ENCODE assay signal across 7 mouse cellular contexts in the genomic region with DNA sequence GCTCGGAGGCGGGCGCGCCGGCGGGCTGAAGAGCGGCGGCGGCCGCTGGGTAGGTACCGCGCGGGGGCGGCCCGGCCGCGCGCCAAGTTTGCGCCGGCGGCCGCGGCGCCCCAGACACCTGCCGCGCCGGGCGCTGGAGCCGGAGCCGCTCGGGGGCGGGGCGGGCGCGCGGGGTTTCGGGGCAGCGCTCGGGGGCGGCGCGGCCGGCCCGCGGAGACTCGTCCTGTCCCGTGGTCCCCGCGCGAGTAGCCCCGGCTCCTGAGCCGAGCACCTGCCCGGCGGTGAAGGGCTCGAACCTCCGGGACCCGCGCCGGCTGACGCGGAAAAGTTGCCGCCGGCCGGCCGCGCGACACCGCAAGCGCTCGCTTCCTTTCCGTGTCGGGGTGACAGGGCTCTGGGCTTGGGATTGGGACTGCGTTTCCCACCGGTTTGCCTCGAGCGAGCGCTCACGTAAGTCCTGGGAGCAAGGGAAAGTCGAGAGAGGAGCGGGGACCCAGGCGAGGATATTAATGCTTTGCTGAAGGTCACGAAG.
DNase-seq lines count a peak whose midpoint lies in the region; ATAC-seq and TF ChIP-seq lines count a peak whose summit lies in the region.

No protein-coding gene starts in this region.

- TF ChIP-seq CTCF in liver, adult 2 months (IDR thresholded peaks at IDR 0.05; ENCODE audit: low read depth, low read length), result no peak
- TF ChIP-seq CTCF in G1E (IDR thresholded peaks at IDR 0.05; ENCODE audit: low read depth, low read length), result no peak

- peak overlapping the region; percentile 28; the same call in 1 of the 2 replicates for H3K27ac ChIP-seq in liver, adult 2 months (replicated peaks; ENCODE audit: insufficient read depth, low read depth, low read length)
- H3K27ac ChIP-seq in heart, embryonic 12.5 days (ENCODE audit: poor library complexity, severe bottlenecking), result peak overlapping the region; percentile 79
- peak overlapping the region; percentile 77 for H3K27ac ChIP-seq in liver, embryonic 11.5 days (ENCODE audit: low read depth, low read length)
- H3K27ac ChIP-seq in neural tube, embryonic 13.5 days (replicated peaks), result no peak overlapping the region

- peak overlapping the region; percentile 86 for H3K4me3 ChIP-seq in liver, adult 2 months (ENCODE audit: insufficient read depth, low read depth, low read length)
- H3K4me3 ChIP-seq in G1E (ENCODE audit: low read depth, low read length), result peak overlapping the region; percentile 80
- H3K4me3 ChIP-seq in heart, embryonic 12.5 days, result peak overlapping the region; percentile 85
- H3K4me3 ChIP-seq in liver, embryonic 11.5 days (ENCODE audit: low read depth, low read length), result peak overlapping the region; percentile 84
- peak overlapping the region; percentile 73 for H3K4me3 ChIP-seq in neural tube, embryonic 13.5 days

- TF ChIP-seq POLR2A in liver, adult 2 months (IDR thresholded peaks at IDR 0.05; ENCODE audit: extremely low read depth, insufficient read depth, low read length), result no peak

- WGBS in liver, adult 2 months, result 5% methylated on average over 75 of the region's 82 CpGs
- WGBS in heart, embryonic 12.5 days, result 4% methylated on average over 60 of the region's 82 CpGs
- WGBS in liver, embryonic 11.5 days, result under 1% methylated on average over 82 of the region's 82 CpGs
- under 1% methylated on average over 49 of the region's 82 CpGs for WGBS in neural tube, embryonic 13.5 days

- H3K9me3 ChIP-seq in G1E (replicated peaks), result no peaks in the 10 kb centered on the region
- H3K9me3 ChIP-seq in heart, embryonic 12.5 days (replicated peaks), result no peaks in the 10 kb centered on the region
- H3K9me3 ChIP-seq in liver, embryonic 11.5 days (ENCODE audit: control insufficient read depth, low read length), result no peaks in the 10 kb centered on the region
- no peaks in the 10 kb centered on the region for H3K9me3 ChIP-seq in neural tube, embryonic 13.5 days

- H3K79me2 ChIP-seq in liver, adult 2 months (ENCODE audit: control insufficient read depth, insufficient read depth, low read length), result peaks cover 8% of the 10 kb centered on the region; the same call in 1 of the 2 replicates

- peaks cover 5% of the 10 kb centered on the region for H3K4me1 ChIP-seq in liver, adult 2 months (ENCODE audit: control insufficient read depth, insufficient read depth, low read length)
- peaks cover 27% of the 10 kb centered on the region for H3K4me1 ChIP-seq in G1E (ENCODE audit: insufficient read depth, low read depth, low read length)
- peaks cover 23% of the 10 kb centered on the region for H3K4me1 ChIP-seq in heart, embryonic 12.5 days (replicated peaks)
- peaks cover 17% of the 10 kb centered on the region for H3K4me1 ChIP-seq in liver, embryonic 11.5 days (replicated peaks; ENCODE audit: control insufficient read depth, insufficient read depth, low read length)
- peaks cover 7% of the 10 kb centered on the region for H3K4me1 ChIP-seq in neural tube, embryonic 13.5 days (replicated peaks)

- H3K4me2 ChIP-seq in heart, embryonic 12.5 days, result peak overlapping the region; percentile 75
- peak overlapping the region; percentile 77 for H3K4me2 ChIP-seq in liver, embryonic 11.5 days
- H3K4me2 ChIP-seq in neural tube, embryonic 13.5 days, result peak overlapping the region; percentile 89

- no peak for DNase-seq in liver, adult 2 months (ENCODE audit: extremely low read depth, low read depth, low spot score)
- DNase-seq in liver (no peak), G1E (ENCODE audit: low spot score) (no peak)
- DNase-seq in c-Kit-positive CD71-positive TER-119-positive erythroid progenitor cells, embryonic 14.5 days (ENCODE audit: low spot score), result peak; percentile 24
- DNase-seq in liver, embryonic 11.5 days (ENCODE audit: low spot score), result peak; percentile 58

- H3K36me3 ChIP-seq in liver, adult 2 months (ENCODE audit: control insufficient read depth, insufficient read depth, low read length), result peaks cover 4% of the 10 kb centered on the region; the same call in 1 of the 2 replicates
- peaks cover 28% of the 10 kb centered on the region for H3K36me3 ChIP-seq in G1E (replicated peaks)
- peaks cover 9% of the 10 kb centered on the region for H3K36me3 ChIP-seq in heart, embryonic 12.5 days
- no peaks in the 10 kb centered on the region for H3K36me3 ChIP-seq in liver, embryonic 11.5 days (ENCODE audit: control insufficient read depth, insufficient read depth, low read length)
- H3K36me3 ChIP-seq in neural tube, embryonic 13.5 days, result no peaks in the 10 kb centered on the region

- H3K27me3 ChIP-seq in liver, adult 2 months (ENCODE audit: control insufficient read depth, insufficient read depth, low read length), result no peaks in the 10 kb centered on the region
- H3K27me3 ChIP-seq in G1E (ENCODE audit: insufficient read depth, low read length), result peaks cover 12% of the 10 kb centered on the region; the same call in 1 of the 2 replicates
- no peaks in the 10 kb centered on the region for H3K27me3 ChIP-seq in heart, embryonic 12.5 days (replicated peaks)
- H3K27me3 ChIP-seq in liver, embryonic 11.5 days (replicated peaks; ENCODE audit: control insufficient read depth, insufficient read depth, low read length), result no peaks in the 10 kb centered on the region; the same call in 1 of the 2 replicates
- H3K27me3 ChIP-seq in neural tube, embryonic 13.5 days, result peaks cover 15% of the 10 kb centered on the region

- H3K9ac ChIP-seq in liver, adult 2 months (ENCODE audit: low read depth, low read length), result peak overlapping the region; percentile 88
- peak overlapping the region; percentile 86 for H3K9ac ChIP-seq in heart, embryonic 12.5 days
- peak overlapping the region; percentile 87 for H3K9ac ChIP-seq in liver, embryonic 11.5 days (ENCODE audit: low read depth, low read length)
- H3K9ac ChIP-seq in neural tube, embryonic 13.5 days, result peak overlapping the region; percentile 73

- ATAC-seq in G1E (ENCODE audit: extremely low read depth, insufficient number of reproducible peaks, low FRiP score, poor library complexity, severe bottlenecking), result no peak
- ATAC-seq in heart, embryonic 12.5 days (ENCODE audit: insufficient number of reproducible peaks, low FRiP score), result peak; percentile 81; the same call in 1 of the 2 replicates
- peak; percentile 73 for ATAC-seq in liver, embryonic 11.5 days (replicated peaks; ENCODE audit: low FRiP score)
- ATAC-seq in neural tube, embryonic 13.5 days (ENCODE audit: low read depth), result no peak; the same call in 1 of the 2 replicates

Comparison
In these comparisons a context has a peak if more than half of its experiments do, and no peak if none do; other contexts are left out.
1. DNase-seq: peak in c-Kit-positive CD71-positive TER-119-positive erythroid progenitor cells, embryonic 14.5 days (single experiment) and liver, embryonic 11.5 days (single experiment); none in liver, adult 2 months (single experiment), liver (single experiment) and G1E (single experiment).
2. ATAC-seq: peak in heart, embryonic 12.5 days (single experiment) and liver, embryonic 11.5 days (single experiment); none in G1E (single experiment) and neural tube, embryonic 13.5 days (single experiment).
3. Peak in every context shown above with its lines, with median percentiles within 50 percentile points of each other: H3K4me3 ChIP-seq, H3K9ac ChIP-seq and H3K4me2 ChIP-seq.